Mouse (Mus musculus): ENCODE results near the gene Acsl1. TPM values are rescaled to one million over a fixed set of nuclear protein-coding genes. Genes with fewer than 3 reads are reported as not detected.

The Acsl1 gene
- polyA plus RNA-seq, 1 experiment from 2014 or later = 20.3 TPM

DNA sequence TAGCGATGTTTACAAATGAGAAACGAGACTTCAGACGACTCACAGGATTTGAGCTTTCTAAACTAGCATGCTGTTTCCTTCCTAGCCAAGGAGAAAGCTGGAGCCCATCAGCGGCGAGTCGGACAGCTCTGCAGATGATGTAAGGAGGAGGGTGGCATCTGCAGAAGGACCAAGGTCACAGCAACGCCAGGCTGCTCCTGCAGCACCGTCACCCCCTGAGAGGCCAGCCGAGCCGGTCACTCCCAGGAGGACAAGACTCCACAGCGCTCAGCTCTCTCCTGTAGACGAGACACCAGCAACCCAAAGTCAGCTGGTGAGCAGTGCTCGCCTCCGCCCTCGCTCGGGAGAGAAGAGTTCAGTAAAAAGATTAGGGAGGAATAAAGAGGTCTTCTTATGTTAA is 91.5 kb downstream of the Acsl1 start:
- Histone ChIP-seq H3K4me3 (ENCODE audit: low read length) (no peak overlapping the region), H3K9ac (ENCODE audit: low read length) (no peak overlapping the region), H3K4me2 (ENCODE audit: low read depth, low read length) (no peak overlapping the region), H3K27ac (ENCODE audit: low read length) (no peak overlapping the region), H3K36me3 (ENCODE audit: control insufficient read depth, insufficient read depth, low read length) (peaks cover 8% of the 10 kb centered on the region; the same call in 1 of the 2 replicates), H3K4me1 (replicated peaks; ENCODE audit: control insufficient read depth, insufficient read depth, low read length) (no peaks in the 10 kb centered on the region), H3K9me3 (ENCODE audit: control insufficient read depth, low read length) (no peaks in the 10 kb centered on the region), H3K27me3 (ENCODE audit: control insufficient read depth, insufficient read depth, low read depth, low read length) (no peaks in the 10 kb centered on the region)
- 77% methylated on average over 16 of the region's 16 CpGs for WGBS
- ATAC-seq (ENCODE audit: low read depth) = no peak

DNA sequence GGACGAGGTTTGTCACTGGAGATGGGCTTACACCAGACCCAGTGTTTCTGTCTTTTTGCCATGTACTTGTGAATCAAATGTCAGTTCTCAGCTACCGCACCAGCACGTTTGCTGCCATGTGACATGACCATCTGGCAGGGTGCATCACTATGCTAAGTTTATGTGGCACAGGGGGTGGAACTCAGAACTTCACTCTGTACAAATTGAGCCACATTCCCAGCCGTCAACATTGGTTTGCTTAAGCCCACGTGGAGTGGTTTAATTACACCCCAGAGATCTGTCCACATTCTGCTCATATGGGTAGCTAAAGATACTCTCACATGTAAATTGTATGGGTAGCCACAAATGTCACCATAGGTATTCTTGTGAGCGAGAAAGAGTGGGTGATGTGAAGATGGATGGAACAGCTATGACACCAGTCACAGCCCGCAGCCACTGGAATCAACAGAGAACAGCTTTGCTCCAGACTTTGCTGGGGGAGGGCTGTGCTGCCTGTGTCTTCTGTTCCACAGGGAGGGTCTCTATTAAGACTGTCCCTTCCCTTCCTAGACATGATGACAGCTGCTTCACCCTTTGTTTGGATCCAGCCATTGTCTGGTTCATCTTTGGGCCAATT is 96.2 kb downstream of the Acsl1 start:
- 69% methylated on average over 7 of the region's 7 CpGs for WGBS
- no peak for ATAC-seq (ENCODE audit: low read depth)

DNA sequence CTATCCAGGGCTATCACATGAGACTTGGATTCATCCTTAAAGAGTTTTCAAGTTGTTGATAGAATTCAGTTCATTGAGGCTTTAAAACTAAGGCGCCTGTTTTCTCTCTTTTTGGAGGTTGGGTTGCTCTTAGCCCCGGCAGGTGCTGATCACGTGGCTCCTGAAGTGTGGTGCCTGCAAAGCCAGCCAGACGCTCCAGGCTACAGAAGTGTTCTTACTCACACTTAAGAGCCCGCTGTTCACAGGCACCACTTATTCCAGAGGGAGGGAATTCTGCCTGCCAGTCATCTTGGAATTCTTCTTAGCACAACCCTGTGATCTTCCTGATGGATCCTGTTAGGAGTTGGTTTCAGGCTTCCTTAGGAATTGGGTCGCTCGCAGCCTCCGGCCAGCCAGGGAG is 97.1 kb downstream of the Acsl1 start:
- Histone ChIP-seq H3K4me2 (ENCODE audit: low read depth, low read length) (no peak overlapping the region), H3K27ac (ENCODE audit: low read length) (peak overlapping the region; percentile 58), H3K4me1 (replicated peaks; ENCODE audit: control insufficient read depth, insufficient read depth, low read length) (peaks cover 10% of the 10 kb centered on the region), H3K4me3 (ENCODE audit: low read length) (no peak overlapping the region), H3K9me3 (ENCODE audit: control insufficient read depth, low read length) (no peaks in the 10 kb centered on the region), H3K9ac (ENCODE audit: low read length) (no peak overlapping the region), H3K27me3 (ENCODE audit: control insufficient read depth, insufficient read depth, low read depth, low read length) (no peaks in the 10 kb centered on the region), H3K36me3 (ENCODE audit: control insufficient read depth, insufficient read depth, low read length) (peaks cover 3% of the 10 kb centered on the region; the same call in 1 of the 2 replicates)
- peak; percentile 82 for ATAC-seq (ENCODE audit: low read depth)
- 57% methylated on average over 8 of the region's 8 CpGs for WGBS

More for the DNA sequence above, 96.2 kb downstream of the Acsl1 start:
- Histone ChIP-seq H3K4me2 (ENCODE audit: low read depth, low read length) (no peak overlapping the region), H3K4me1 (replicated peaks; ENCODE audit: control insufficient read depth, insufficient read depth, low read length) (peaks cover 10% of the 10 kb centered on the region), H3K27ac (ENCODE audit: low read length) (no peak overlapping the region), H3K4me3 (ENCODE audit: low read length) (no peak overlapping the region), H3K27me3 (ENCODE audit: control insufficient read depth, insufficient read depth, low read depth, low read length) (no peaks in the 10 kb centered on the region), H3K9me3 (ENCODE audit: control insufficient read depth, low read length) (no peaks in the 10 kb centered on the region), H3K9ac (ENCODE audit: low read length) (no peak overlapping the region), H3K36me3 (ENCODE audit: control insufficient read depth, insufficient read depth, low read length) (peaks cover 5% of the 10 kb centered on the region; the same call in 1 of the 2 replicates)

DNA sequence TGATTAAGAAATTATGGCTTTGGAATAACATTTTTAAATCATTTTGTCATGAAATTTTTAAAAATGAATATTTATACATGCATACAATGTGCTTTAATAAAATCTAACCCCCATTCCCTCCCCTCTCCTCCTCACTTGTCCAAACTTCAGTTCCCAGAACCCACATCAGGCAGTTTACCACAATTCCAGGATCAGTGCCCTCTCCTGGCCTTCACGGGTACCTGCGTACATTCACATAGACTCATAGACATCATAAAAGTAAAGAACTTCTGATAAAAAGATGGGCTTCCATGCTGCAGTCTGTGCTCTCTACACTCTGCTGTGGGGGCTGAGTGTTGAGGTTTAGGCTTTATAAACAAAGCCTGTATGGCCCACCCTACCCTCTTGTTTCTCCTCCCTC is 98.1 kb downstream of the Acsl1 start:
- ATAC-seq (ENCODE audit: low read depth) = no peak
- H3K4me3 ChIP-seq (ENCODE audit: low read length) = no peak overlapping the region
- no peak overlapping the region for H3K27ac ChIP-seq (ENCODE audit: low read length)
- no peak overlapping the region for H3K9ac ChIP-seq (ENCODE audit: low read length)
- H3K27me3 ChIP-seq (ENCODE audit: control insufficient read depth, insufficient read depth, low read depth, low read length) = no peaks in the 10 kb centered on the region
- WGBS = 76% methylated on average over 2 of the region's 2 CpGs
- peaks cover 10% of the 10 kb centered on the region for H3K4me1 ChIP-seq (replicated peaks; ENCODE audit: control insufficient read depth, insufficient read depth, low read length)
- H3K36me3 ChIP-seq (ENCODE audit: control insufficient read depth, insufficient read depth, low read length) = peaks cover 6% of the 10 kb centered on the region
- no peak overlapping the region for H3K4me2 ChIP-seq (ENCODE audit: low read depth, low read length)
- H3K9me3 ChIP-seq (ENCODE audit: control insufficient read depth, low read length) = no peaks in the 10 kb centered on the region

DNA sequence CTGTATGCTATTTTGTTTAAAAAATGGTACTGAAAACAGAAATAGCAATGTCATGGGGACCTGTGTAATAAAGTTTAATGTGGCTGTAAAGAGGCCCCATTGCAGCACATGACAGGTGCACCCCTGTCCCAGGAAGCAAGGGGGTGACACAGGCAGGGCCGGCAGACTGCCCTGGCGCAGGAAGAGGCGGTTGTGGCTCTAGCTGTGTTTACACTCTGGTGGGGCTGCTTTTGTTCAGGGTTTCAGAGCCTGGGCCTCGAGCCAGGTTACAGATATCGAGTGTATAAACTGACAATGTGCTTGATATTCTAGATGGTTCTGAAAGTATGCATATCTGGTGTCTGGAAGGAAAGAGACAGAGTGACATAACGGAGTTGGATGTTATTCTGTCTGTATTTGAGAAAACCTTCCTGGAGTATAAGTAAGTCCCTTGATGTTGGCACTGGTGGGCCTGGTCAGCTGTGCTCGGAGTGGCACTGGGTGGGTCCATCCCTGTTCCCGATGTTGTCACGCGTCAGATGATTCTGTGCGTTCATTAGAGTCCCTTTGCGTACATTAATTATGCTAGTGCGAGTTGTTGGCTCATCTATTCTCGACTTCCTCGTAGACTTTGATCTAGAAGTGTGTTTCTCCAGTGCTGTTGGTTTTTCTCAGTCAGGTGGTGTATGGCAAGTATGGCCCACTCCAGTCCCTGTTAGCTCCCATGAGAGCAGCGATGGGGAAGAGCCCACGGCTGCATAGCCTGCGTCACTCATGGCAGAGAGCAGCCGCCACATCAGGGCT is 99.0 kb downstream of the Acsl1 start:
- no peak overlapping the region for H3K9ac ChIP-seq (ENCODE audit: low read length)
- H3K4me2 ChIP-seq (ENCODE audit: low read depth, low read length) = no peak overlapping the region
- peak overlapping the region; percentile 64 for H3K27ac ChIP-seq (ENCODE audit: low read length)
- 60% methylated on average over 19 of the region's 19 CpGs for WGBS
- peaks cover 8% of the 10 kb centered on the region for H3K36me3 ChIP-seq (ENCODE audit: control insufficient read depth, insufficient read depth, low read length)
- H3K27me3 ChIP-seq (ENCODE audit: control insufficient read depth, insufficient read depth, low read depth, low read length) = no peaks in the 10 kb centered on the region
- H3K9me3 ChIP-seq (ENCODE audit: control insufficient read depth, low read length) = no peaks in the 10 kb centered on the region
- H3K4me1 ChIP-seq (replicated peaks; ENCODE audit: control insufficient read depth, insufficient read depth, low read length) = peaks cover 10% of the 10 kb centered on the region
- ATAC-seq (ENCODE audit: low read depth) = peak; percentile 60
- no peak overlapping the region for H3K4me3 ChIP-seq (ENCODE audit: low read length)

DNA sequence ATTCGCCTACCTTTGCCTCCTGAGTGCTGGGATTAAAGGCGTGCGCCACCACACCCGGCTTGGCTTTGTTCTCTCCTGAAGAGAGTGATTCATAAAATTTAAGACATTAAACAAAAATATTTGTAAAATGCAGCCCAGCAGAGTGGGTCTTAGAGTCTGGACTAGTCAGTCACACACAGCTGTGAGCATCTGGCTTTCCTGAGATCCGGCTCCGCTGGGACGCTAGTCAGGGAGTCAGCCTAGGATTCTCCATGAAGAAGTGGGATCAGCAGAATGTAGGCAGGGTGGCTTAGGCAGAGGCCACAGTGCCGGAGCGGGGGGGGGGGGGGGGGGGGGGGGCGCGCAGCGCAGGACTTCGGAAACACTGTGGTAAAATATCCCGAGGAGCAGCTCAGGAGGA is 99.8 kb downstream of the Acsl1 start:
- 80% methylated on average over 9 of the region's 14 CpGs for WGBS
- Histone ChIP-seq H3K4me1 (replicated peaks; ENCODE audit: control insufficient read depth, insufficient read depth, low read length) (peaks cover 10% of the 10 kb centered on the region), H3K4me3 (ENCODE audit: low read length) (no peak overlapping the region), H3K27me3 (ENCODE audit: control insufficient read depth, insufficient read depth, low read depth, low read length) (no peaks in the 10 kb centered on the region), H3K9me3 (ENCODE audit: control insufficient read depth, low read length) (no peaks in the 10 kb centered on the region), H3K36me3 (ENCODE audit: control insufficient read depth, insufficient read depth, low read length) (peaks cover 7% of the 10 kb centered on the region), H3K9ac (ENCODE audit: low read length) (no peak overlapping the region), H3K27ac (ENCODE audit: low read length) (no peak overlapping the region), H3K4me2 (ENCODE audit: low read depth, low read length) (no peak overlapping the region)
- ATAC-seq (ENCODE audit: low read depth) = no peak

DNA sequence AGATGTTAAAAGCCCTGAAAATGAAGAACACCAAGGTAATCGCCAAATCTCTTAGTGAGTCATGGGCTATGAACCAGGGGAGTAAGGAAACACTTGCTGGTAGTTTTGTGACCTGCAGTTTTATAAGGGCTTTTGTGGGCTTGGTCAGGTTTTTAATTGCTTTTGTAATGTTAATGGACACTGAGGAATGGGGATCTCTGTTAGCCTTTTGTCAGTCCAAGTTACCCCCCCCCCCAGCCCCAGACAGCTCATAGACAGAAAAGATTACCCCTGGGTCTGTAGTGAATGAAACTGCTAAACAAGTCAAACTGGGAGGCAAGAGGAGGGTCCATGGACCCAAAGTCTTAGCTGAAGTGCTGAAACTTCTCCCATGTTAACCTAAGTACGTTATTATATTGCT is 102.6 kb downstream of the Acsl1 start:
- Histone ChIP-seq H3K4me1 (replicated peaks; ENCODE audit: control insufficient read depth, insufficient read depth, low read length) (peaks cover 9% of the 10 kb centered on the region), H3K4me3 (ENCODE audit: low read length) (no peak overlapping the region), H3K4me2 (ENCODE audit: low read depth, low read length) (no peak overlapping the region), H3K36me3 (ENCODE audit: control insufficient read depth, insufficient read depth, low read length) (peaks cover 12% of the 10 kb centered on the region), H3K27me3 (ENCODE audit: control insufficient read depth, insufficient read depth, low read depth, low read length) (no peaks in the 10 kb centered on the region), H3K27ac (ENCODE audit: low read length) (no peak overlapping the region), H3K9me3 (ENCODE audit: control insufficient read depth, low read length) (no peaks in the 10 kb centered on the region), H3K9ac (ENCODE audit: low read length) (no peak overlapping the region)
- 93% methylated on average over 2 of the region's 2 CpGs for WGBS
- ATAC-seq (ENCODE audit: low read depth) = no peak

DNA sequence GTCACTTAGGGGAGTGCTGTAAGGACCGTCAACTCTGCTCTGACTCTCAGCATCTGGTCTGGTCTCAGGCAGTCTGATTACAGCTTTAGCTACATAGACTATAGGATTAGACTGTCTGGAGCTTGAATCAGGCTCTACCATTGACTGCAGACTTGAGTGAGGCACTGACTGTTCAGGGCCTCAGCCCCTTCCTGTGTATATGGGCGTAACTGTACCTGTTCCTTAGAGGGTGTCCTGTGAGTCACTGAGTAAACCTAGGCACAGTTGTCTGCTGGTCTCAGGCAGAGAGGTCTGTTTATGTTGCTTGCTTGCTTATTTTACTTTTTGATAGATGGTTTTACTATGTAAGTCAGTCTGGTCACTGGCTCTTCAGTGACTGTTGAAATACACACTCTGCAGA is 103.1 kb downstream of the Acsl1 start:
- peaks cover 8% of the 10 kb centered on the region for H3K4me1 ChIP-seq (replicated peaks; ENCODE audit: control insufficient read depth, insufficient read depth, low read length)
- H3K9me3 ChIP-seq (ENCODE audit: control insufficient read depth, low read length) = no peaks in the 10 kb centered on the region
- 89% methylated on average over 2 of the region's 2 CpGs for whole genome bisulfite sequencing
- peaks cover 12% of the 10 kb centered on the region for H3K36me3 ChIP-seq (ENCODE audit: control insufficient read depth, insufficient read depth, low read length)
- no peak overlapping the region for H3K4me2 ChIP-seq (ENCODE audit: low read depth, low read length)
- no peak overlapping the region for H3K9ac ChIP-seq (ENCODE audit: low read length)
- ATAC-seq (ENCODE audit: low read depth) = no peak
- no peak overlapping the region for H3K27ac ChIP-seq (ENCODE audit: low read length)
- no peak overlapping the region for H3K4me3 ChIP-seq (ENCODE audit: low read length)
- H3K27me3 ChIP-seq (ENCODE audit: control insufficient read depth, insufficient read depth, low read depth, low read length) = no peaks in the 10 kb centered on the region

DNA sequence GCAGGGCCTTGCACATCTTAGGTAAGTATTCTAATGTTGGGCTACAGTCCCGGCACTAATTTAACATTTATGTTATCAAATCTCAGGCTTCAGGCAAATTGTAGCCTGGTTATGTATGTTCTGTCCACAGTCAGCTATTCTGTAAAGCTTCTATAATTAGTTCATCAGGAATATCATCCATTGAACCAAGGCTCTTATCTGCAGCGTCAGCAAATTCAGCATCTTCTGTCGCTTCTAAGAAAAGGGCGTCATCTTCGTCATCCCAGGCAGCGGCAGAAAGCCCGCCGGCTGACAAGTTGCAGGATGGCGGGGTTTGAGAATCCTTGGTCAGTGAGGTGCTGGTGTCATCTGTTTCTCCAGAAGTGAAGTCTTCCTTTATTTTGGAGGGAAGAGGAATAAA is 108.0 kb downstream of the Acsl1 start:
- no peak overlapping the region for H3K9ac ChIP-seq (ENCODE audit: low read length)
- H3K27me3 ChIP-seq (ENCODE audit: control insufficient read depth, insufficient read depth, low read depth, low read length) = no peaks in the 10 kb centered on the region
- H3K9me3 ChIP-seq (ENCODE audit: control insufficient read depth, low read length) = no peaks in the 10 kb centered on the region
- H3K27ac ChIP-seq (ENCODE audit: low read length) = no peak overlapping the region
- no peak for ATAC-seq (ENCODE audit: low read depth)
- WGBS = 92% methylated on average over 9 of the region's 9 CpGs
- H3K4me3 ChIP-seq (ENCODE audit: low read length) = no peak overlapping the region
- no peak overlapping the region for H3K4me2 ChIP-seq (ENCODE audit: low read depth, low read length)
- no peaks in the 10 kb centered on the region for H3K4me1 ChIP-seq (replicated peaks; ENCODE audit: control insufficient read depth, insufficient read depth, low read length)
- H3K36me3 ChIP-seq (ENCODE audit: control insufficient read depth, insufficient read depth, low read length) = peaks cover 17% of the 10 kb centered on the region
